Mouse (Mus musculus): Measurements from ENCODE around the gene B230118H07Rik. TPM values are rescaled to one million over a fixed set of nuclear protein-coding genes. Genes with fewer than 3 reads are reported as not detected.
A peak's percentile ranks its signal among the peaks of the same experiment; 100 is the strongest.
"Not testable (repeated sequence)": the region's sequence is repeated elsewhere in the genome, so short reads cannot be mapped to it uniquely, and the experiment has no call there.

Gene B230118H07Rik
- polyA plus RNA-seq, 1 experiment, result 12.6 TPM

DNA sequence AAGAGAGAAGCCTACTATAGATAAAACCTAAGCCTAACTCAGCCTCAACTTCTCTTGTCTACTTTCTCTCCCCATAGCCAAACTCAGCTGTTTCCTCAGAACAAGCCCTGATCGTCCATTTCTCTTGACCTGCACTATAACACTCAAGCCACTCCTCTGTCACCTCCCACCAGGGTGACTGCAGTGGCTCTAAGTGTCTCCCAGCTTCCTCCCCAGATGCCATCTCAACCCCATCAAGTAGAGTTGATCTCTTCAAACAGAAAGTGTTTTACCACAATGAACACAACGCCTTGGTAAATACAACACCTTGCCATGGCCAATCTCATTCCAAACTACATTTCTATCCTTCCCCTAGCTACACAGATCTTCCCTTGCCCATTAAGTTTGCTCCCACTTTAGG lies 99.2 kb downstream of the B230118H07Rik start:
- WGBS, result 55% methylated on average over 2 of the region's 2 CpGs
- Histone ChIP-seq H3K27ac (ENCODE audit: insufficient read depth, low read depth, low read length) (no peak overlapping the region), H3K27me3 (replicated peaks; ENCODE audit: control insufficient read depth, insufficient read depth, low read length) (no peaks in the 10 kb centered on the region)

DNA sequence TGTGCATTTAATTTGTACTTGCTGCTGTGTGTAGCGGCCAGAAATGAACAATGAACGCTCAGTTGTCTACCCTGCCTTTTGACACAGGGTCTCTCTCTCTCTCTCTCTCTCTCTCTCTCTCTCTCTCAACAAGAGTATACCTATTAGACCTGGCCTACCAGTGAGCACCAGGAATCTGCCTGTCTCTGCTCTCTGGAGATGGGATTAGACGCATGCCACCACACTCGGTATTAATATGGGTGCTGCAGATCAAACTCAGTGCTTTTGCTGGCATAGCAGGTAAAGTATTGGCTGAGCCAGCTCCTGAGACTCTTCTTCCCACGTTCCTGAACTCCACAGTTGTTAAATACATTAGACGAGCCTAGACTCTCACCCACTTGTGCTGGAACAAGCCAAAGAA lies 100.5 kb downstream of the B230118H07Rik start:
- DNase-seq, result no peak
- no peaks in the 10 kb centered on the region for H3K36me3 ChIP-seq (ENCODE audit: control insufficient read depth, insufficient read depth, low read length)
- H3K27ac ChIP-seq (ENCODE audit: insufficient read depth, low read depth, low read length), result no peak overlapping the region
- no peaks in the 10 kb centered on the region for H3K4me1 ChIP-seq (ENCODE audit: control insufficient read depth, insufficient read depth, low read length)
- H3K4me3 ChIP-seq (ENCODE audit: insufficient read depth, low read depth, low read length), result no peak overlapping the region
- no peak for TF ChIP-seq POLR2A (IDR thresholded peaks at IDR 0.05; ENCODE audit: low read depth, low read length)
- TF ChIP-seq CTCF (conservative IDR thresholded peaks at IDR 0.05; ENCODE audit: insufficient read depth, insufficient read length, low read depth, low read length), result no peak
- WGBS, result 78% methylated on average over 6 of the region's 6 CpGs
- no peaks in the 10 kb centered on the region for H3K27me3 ChIP-seq (replicated peaks; ENCODE audit: control insufficient read depth, insufficient read depth, low read length)

More for the DNA sequence above, 99.2 kb downstream of the B230118H07Rik start:
- Histone ChIP-seq H3K36me3 (ENCODE audit: control insufficient read depth, insufficient read depth, low read length) (no peaks in the 10 kb centered on the region), H3K4me3 (ENCODE audit: insufficient read depth, low read depth, low read length) (no peak overlapping the region), H3K4me1 (ENCODE audit: control insufficient read depth, insufficient read depth, low read length) (no peaks in the 10 kb centered on the region)
- TF ChIP-seq POLR2A (IDR thresholded peaks at IDR 0.05; ENCODE audit: low read depth, low read length) (no peak), CTCF (conservative IDR thresholded peaks at IDR 0.05; ENCODE audit: insufficient read depth, insufficient read length, low read depth, low read length) (no peak)
- no peak for DNase-seq

DNA sequence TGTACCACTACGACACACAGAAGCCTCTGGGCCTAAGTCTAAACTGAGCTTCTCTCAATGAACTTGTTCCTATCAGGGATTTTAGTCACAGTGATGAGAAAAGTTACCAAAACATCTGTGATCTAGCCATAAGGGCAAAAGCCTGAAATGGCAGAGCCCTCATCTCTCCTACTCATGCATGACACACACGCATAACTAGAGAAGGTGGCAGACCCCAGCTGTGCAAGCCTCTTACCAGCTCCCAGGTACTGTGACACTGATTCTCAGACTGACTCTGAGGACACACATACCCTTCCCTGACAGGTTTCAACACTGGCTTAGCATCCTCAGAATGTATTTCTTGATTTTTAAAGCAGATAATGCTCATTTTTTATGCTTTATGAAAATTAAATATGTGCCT lies 103.7 kb downstream of the B230118H07Rik start:
- no peak for DNase-seq
- no peaks in the 10 kb centered on the region for H3K27me3 ChIP-seq (replicated peaks; ENCODE audit: control insufficient read depth, insufficient read depth, low read length)
- H3K4me1 ChIP-seq (ENCODE audit: control insufficient read depth, insufficient read depth, low read length), result no peaks in the 10 kb centered on the region
- H3K4me3 ChIP-seq (ENCODE audit: insufficient read depth, low read depth, low read length), result no peak overlapping the region
- no peaks in the 10 kb centered on the region for H3K36me3 ChIP-seq (ENCODE audit: control insufficient read depth, insufficient read depth, low read length)
- no peak for TF ChIP-seq CTCF (conservative IDR thresholded peaks at IDR 0.05; ENCODE audit: insufficient read depth, insufficient read length, low read depth, low read length)
- TF ChIP-seq POLR2A (IDR thresholded peaks at IDR 0.05; ENCODE audit: low read depth, low read length), result no peak
- 90% methylated on average over 2 of the region's 2 CpGs for WGBS
- no peak overlapping the region for H3K27ac ChIP-seq (ENCODE audit: insufficient read depth, low read depth, low read length)

DNA sequence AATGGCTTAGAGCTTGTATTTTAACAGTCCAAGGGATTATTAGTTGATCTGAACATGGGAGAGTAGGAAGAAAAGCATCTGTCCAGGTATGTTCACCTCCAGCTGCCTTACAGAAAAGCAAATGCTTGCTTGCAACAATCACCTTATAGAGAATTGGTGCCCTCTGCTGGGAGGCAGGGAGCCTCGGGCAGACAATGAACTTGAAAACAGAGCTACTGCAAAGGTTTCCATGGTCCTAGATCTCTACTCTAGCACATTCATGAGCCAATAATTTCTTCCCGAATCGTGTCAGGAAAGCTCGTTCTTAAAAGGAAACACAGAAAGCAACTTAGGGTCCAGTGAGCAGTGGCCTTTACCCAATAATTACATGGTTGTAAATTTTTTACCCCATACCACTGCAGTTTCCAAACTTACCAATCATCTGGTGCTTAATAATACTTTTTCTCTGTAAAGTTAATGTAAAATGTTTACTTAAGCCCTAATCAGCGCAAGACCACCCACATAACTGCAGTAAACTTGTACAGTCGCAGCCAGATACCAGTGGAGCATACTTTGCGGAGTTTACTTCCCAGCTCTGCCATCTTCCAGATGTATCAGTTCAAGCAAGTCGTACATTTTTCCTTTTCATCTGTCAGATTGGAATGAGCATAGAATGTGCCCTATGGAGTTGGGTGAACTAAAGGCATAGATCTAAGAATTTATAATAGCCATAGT lies 105.5 kb downstream of the B230118H07Rik start:
- Histone ChIP-seq H3K4me3 (ENCODE audit: insufficient read depth, low read depth, low read length) (no peak overlapping the region), H3K36me3 (ENCODE audit: control insufficient read depth, insufficient read depth, low read length) (no peaks in the 10 kb centered on the region), H3K27ac (ENCODE audit: insufficient read depth, low read depth, low read length) (no peak overlapping the region), H3K27me3 (replicated peaks; ENCODE audit: control insufficient read depth, insufficient read depth, low read length) (no peaks in the 10 kb centered on the region), H3K4me1 (ENCODE audit: control insufficient read depth, insufficient read depth, low read length) (no peaks in the 10 kb centered on the region)
- WGBS, result 54% methylated on average over 8 of the region's 8 CpGs
- DNase-seq, result peak; percentile 13
- no peak; the same call in 1 of the 2 replicates for TF ChIP-seq CTCF (conservative IDR thresholded peaks at IDR 0.05; ENCODE audit: insufficient read depth, insufficient read length, low read depth, low read length)
- no peak for TF ChIP-seq POLR2A (IDR thresholded peaks at IDR 0.05; ENCODE audit: low read depth, low read length)

DNA sequence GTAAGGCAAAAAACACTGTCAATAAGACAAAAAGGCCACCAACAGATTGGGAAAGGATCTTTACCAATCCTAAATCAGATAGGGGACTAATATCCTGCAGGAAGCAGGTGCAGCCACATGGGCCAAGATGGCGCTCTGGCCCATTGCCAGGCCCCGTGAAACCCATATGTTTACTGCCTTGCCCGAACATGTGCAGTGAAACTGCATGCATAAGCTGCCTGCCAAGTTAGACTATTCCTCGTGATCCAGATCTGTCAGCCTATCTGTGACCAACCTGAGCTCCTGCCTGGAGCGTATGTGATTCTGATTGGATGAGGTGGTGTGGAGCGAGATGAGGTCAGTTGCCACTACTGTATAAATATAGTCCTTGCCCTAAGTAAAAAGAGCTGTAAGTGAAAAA lies 112.4 kb downstream of the B230118H07Rik start:
- H3K4me1 ChIP-seq (ENCODE audit: control insufficient read depth, insufficient read depth, low read length); H3K36me3 ChIP-seq (ENCODE audit: control insufficient read depth, insufficient read depth, low read length); H3K27me3 ChIP-seq (replicated peaks; ENCODE audit: control insufficient read depth, insufficient read depth, low read length); DNase-seq; H3K4me3 ChIP-seq (ENCODE audit: insufficient read depth, low read depth, low read length); H3K27ac ChIP-seq (ENCODE audit: insufficient read depth, low read depth, low read length): not testable (repeated sequence)
- 81% methylated on average over 6 of the region's 6 CpGs for WGBS

DNA sequence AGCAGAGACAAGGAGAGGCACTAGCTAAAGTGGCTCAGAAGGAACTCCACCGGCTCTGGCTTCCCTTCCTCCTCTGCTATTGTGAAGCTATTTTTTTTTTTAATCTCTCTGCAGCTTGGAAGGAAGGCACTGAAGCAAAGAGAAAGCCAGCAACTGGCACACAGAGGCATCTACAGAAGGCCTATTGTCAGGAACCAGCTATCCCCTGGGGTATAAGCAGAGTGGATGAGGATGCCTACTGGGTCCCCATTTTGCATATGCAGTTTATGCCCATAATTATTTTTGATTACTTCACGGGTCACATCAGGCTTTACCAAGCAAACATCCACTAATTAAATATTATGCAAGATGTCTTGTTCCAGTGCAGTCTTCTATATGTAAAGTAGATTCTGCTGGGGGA lies 115.6 kb downstream of the B230118H07Rik start:
- WGBS, result 47% methylated on average over 2 of the region's 2 CpGs
- no peak for DNase-seq
- no peak overlapping the region for H3K27ac ChIP-seq (ENCODE audit: insufficient read depth, low read depth, low read length)

DNA sequence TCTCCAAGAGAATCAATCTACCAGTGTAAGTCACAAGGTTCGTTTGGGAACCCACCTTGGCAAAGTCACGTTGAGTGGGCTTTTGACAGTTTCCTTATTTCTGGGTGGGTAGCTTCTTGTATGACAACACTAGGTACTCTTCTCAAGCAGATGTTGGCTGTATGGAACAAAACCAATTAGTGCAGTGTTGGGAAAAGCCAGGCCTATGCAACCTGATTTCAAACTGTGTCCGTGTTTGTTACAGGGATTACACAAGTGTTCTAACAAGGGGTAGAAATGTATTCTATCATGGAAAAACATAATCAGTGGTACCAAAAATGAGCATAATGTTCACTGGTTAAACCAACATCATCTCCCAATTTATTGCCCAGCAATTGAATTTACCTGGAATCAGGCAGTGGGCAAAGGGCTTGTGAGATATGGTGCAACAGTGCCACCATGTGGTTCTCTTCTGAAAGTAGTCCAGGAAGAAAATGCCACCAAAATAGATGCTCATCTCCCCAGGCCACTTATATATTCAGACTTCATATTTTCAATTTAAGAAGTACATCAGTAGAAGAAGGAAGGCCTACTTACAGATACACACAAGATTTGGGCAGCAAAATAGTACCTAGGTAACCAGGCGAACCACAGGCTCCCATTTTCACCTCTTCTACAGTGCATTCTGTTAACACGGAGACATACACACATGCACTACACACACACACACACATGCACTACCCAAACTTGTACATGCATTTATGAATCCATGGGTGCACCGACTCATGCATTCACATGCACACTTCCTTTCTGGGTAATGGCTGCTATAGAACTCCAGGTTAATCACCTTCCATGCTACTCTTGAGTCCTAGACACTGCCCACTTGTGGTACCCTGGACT lies 123.6 kb downstream of the B230118H07Rik start:
- Histone ChIP-seq H3K4me1 (ENCODE audit: control insufficient read depth, insufficient read depth, low read length) (no peaks in the 10 kb centered on the region), H3K36me3 (ENCODE audit: control insufficient read depth, insufficient read depth, low read length) (no peaks in the 10 kb centered on the region), H3K27ac (ENCODE audit: insufficient read depth, low read depth, low read length) (no peak overlapping the region), H3K4me3 (ENCODE audit: insufficient read depth, low read depth, low read length) (no peak overlapping the region), H3K27me3 (replicated peaks; ENCODE audit: control insufficient read depth, insufficient read depth, low read length) (no peaks in the 10 kb centered on the region)
- peak; percentile 39 for DNase-seq
- 74% methylated on average over 6 of the region's 6 CpGs for WGBS
- TF ChIP-seq POLR2A (IDR thresholded peaks at IDR 0.05; ENCODE audit: low read depth, low read length), result no peak
- TF ChIP-seq CTCF (conservative IDR thresholded peaks at IDR 0.05; ENCODE audit: insufficient read depth, insufficient read length, low read depth, low read length), result peak; percentile 52

More for the DNA sequence above, 115.6 kb downstream of the B230118H07Rik start:
- Histone ChIP-seq H3K4me3 (ENCODE audit: insufficient read depth, low read depth, low read length) (no peak overlapping the region), H3K36me3 (ENCODE audit: control insufficient read depth, insufficient read depth, low read length) (no peaks in the 10 kb centered on the region), H3K4me1 (ENCODE audit: control insufficient read depth, insufficient read depth, low read length) (no peaks in the 10 kb centered on the region), H3K27me3 (replicated peaks; ENCODE audit: control insufficient read depth, insufficient read depth, low read length) (no peaks in the 10 kb centered on the region)
- TF ChIP-seq CTCF (conservative IDR thresholded peaks at IDR 0.05; ENCODE audit: insufficient read depth, insufficient read length, low read depth, low read length) (no peak), POLR2A (IDR thresholded peaks at IDR 0.05; ENCODE audit: low read depth, low read length) (no peak)
